Mouse (Mus musculus) thymus, adult 2 months (tissue): ENCODE data around the gene Actr2.

Experiments
- CTCF ChIP-seq: fragments of 200-500 bp; IDR thresholded peaks from 2 replicates; pipeline ENCODE4 v1.5.1; 2012; ENCODE audit warnings: mild to moderate bottlenecking, control low read depth, low read length, moderate library complexity, borderline replicate concordance; ENCODE audit not compliant: control insufficient read depth, poor library complexity, insufficient read depth; ENCODE audit errors: extremely low read depth
- POLR2A ChIP-seq: fragments of 200-500 bp; IDR thresholded peaks from 2 replicates; pipeline ENCODE4 v1.6.1; 2012; ENCODE audit warnings: mild to moderate bottlenecking, low read length, control low read depth, moderate library complexity; ENCODE audit not compliant: control insufficient read depth, poor library complexity, insufficient read depth; ENCODE audit errors: extremely low read depth

GRCm38 (mm10) chr11:20022462-20022861 is 90.3 kb downstream of the Actr2 start:
- TF ChIP-seq CTCF (no peak), POLR2A (no peak)
